Mouse (Mus musculus) bone marrow, adult 2 months (tissue): ENCODE data around the gene Gm12355. TPM values are rescaled to one million over a fixed set of nuclear protein-coding genes. Genes with fewer than 3 reads are reported as not detected.
A peak's percentile ranks its signal among the peaks of the same experiment; 100 is the strongest.
"Not testable (repeated sequence)": the region's sequence is repeated elsewhere in the genome, so short reads cannot be mapped to it uniquely, and the experiment has no call there.

ENCODE experiments used
- H3K27ac ChIP-seq: fragments of 200-500 bp; 2 replicates; pipeline ENCODE4 v1.5.1; 2012; ENCODE audit warnings: low read depth, mild to moderate bottlenecking, control low read depth, inconsistent platforms, low read length; ENCODE audit not compliant: control insufficient read depth, poor library complexity, insufficient read depth
- H3K4me1 ChIP-seq: fragments of 200-500 bp; 2 replicates; pipeline ENCODE4 v1.6.1; 2011; ENCODE audit warnings: low read length; ENCODE audit not compliant: control insufficient read depth, insufficient read depth
- H3K4me3 ChIP-seq: fragments of 200-500 bp; replicated peaks from 2 replicates; pipeline ENCODE3; 2011; ENCODE audit warnings: mild to moderate bottlenecking, low read depth, low read length, control low read depth; ENCODE audit not compliant: control insufficient read depth
- CTCF ChIP-seq: fragments of 200-500 bp; IDR thresholded peaks from 2 replicates; pipeline ENCODE4 v1.5.1; 2011; ENCODE audit warnings: low read length, control low read depth; ENCODE audit not compliant: control insufficient read depth, insufficient read depth
- POLR2A ChIP-seq: fragments of 200-500 bp; IDR thresholded peaks from 2 replicates; pipeline ENCODE4 v1.6.1; 2011; ENCODE audit warnings: low read depth, mild to moderate bottlenecking, control low read depth, low read length, borderline replicate concordance; ENCODE audit not compliant: control insufficient read depth
- WGBS: fragments of 180-500 bp; shearing (Covaris S2); methylation state at CpG from one replicate; pipeline ENCODE4 v1.1.7; 2018; 5-methylcytosine and 5-hydroxymethylcytosine counted together
- polyA plus RNA-seq: library from polyadenylated mRNA; stranded (reverse); fragments of >200 nt; gene quantifications from 2 replicates; pipeline ENCODE4 v1.2.4, GENCODE M21; 2011; ENCODE audit warnings: low replicate concordance; ENCODE audit not compliant: missing spikeins, insufficient read depth, insufficient read length

Gm12355 gene
- polyA plus RNA-seq: 50.6 and 60.6 TPM in 2 replicates

GRCm38 (mm10) chr11:98625611-98626410, at the start of gene Gm12355, which contains the start of gene Gsdma3:
TSS of gene Gm12355 (minus strand) at chr11:98625661.
TSS of gene Gsdma3 (plus strand) at chr11:98626360.
- 86% methylated on average over 10 of the region's 10 CpGs for WGBS
- Histone ChIP-seq H3K4me1 (no peaks in the 10 kb centered on the region), H3K4me3 (no peak within 1 kb of the TSS), H3K27ac (no peak within 1 kb of the TSS)
- no peak for TF ChIP-seq POLR2A
- TF ChIP-seq CTCF: no peak

GRCm38 (mm10) chr11:98673136-98673535, 47.7 kb upstream of the Gm12355 start:
- H3K27ac ChIP-seq, H3K4me3 ChIP-seq, H3K4me1 ChIP-seq: not testable (repeated sequence)
- WGBS: 7% methylated on average over 7 of the region's 7 CpGs
- peak; percentile 34 for TF ChIP-seq CTCF

GRCm38 (mm10) chr11:98672482-98672881, 47.0 kb upstream of the Gm12355 start:
- no peak overlapping the region for H3K4me3 ChIP-seq
- 40% methylated on average over 5 of the region's 5 CpGs for WGBS
- no peak overlapping the region for H3K27ac ChIP-seq
- TF ChIP-seq CTCF (no peak), POLR2A (no peak)
- H3K4me1 ChIP-seq: no peaks in the 10 kb centered on the region

GRCm38 (mm10) chr11:98671857-98672256, 46.4 kb upstream of the Gm12355 start:
- TF ChIP-seq CTCF (no peak), POLR2A (no peak)
- Histone ChIP-seq H3K4me1 (no peaks in the 10 kb centered on the region), H3K4me3 (no peak overlapping the region), H3K27ac (no peak overlapping the region)
- WGBS: 14% methylated on average over 5 of the region's 5 CpGs

GRCm38 (mm10) chr11:98671284-98671815, 45.9 kb upstream of the Gm12355 start:
- no peak overlapping the region for H3K27ac ChIP-seq
- TF ChIP-seq CTCF: no peak
- no peak for TF ChIP-seq POLR2A
- 47% methylated on average over 3 of the region's 3 CpGs for whole genome bisulfite sequencing
- H3K4me1 ChIP-seq: no peaks in the 10 kb centered on the region
- no peak overlapping the region for H3K4me3 ChIP-seq

GRCm38 (mm10) chr11:98668984-98669383, 43.5 kb upstream of the Gm12355 start:
- TF ChIP-seq POLR2A (no peak), CTCF (no peak)
- 22% methylated on average over 2 of the region's 2 CpGs for WGBS
- Histone ChIP-seq H3K27ac (no peak overlapping the region), H3K4me3 (no peak overlapping the region), H3K4me1 (no peaks in the 10 kb centered on the region)

GRCm38 (mm10) chr11:98664091-98664490, 38.6 kb upstream of the Gm12355 start, which contains the start of gene Gsdma:
TSS of gene Gsdma (plus strand) at chr11:98664351.
- no peak for TF ChIP-seq CTCF
- no peak for TF ChIP-seq POLR2A
- H3K4me1 ChIP-seq: no peaks in the 10 kb centered on the region; the same call in 1 of the 2 replicates
- 46% methylated on average over 4 of the region's 4 CpGs for WGBS
- H3K4me3 ChIP-seq: no peak within 1 kb of the TSS
- H3K27ac ChIP-seq: no peak within 1 kb of the TSS

GRCm38 (mm10) chr11:98660517-98660916, 35.1 kb upstream of the Gm12355 start:
- Histone ChIP-seq H3K27ac (no peak overlapping the region), H3K4me3 (no peak overlapping the region), H3K4me1 (no peaks in the 10 kb centered on the region; the same call in 1 of the 2 replicates)
- TF ChIP-seq CTCF (peak; percentile 46), POLR2A (no peak)
- whole genome bisulfite sequencing: under 1% methylated on average over 6 of the region's 6 CpGs
